Mouse (Mus musculus) kidney, adult 11 months (tissue): ENCODE data around the gene Uox.

ENCODE experiments used
- DNase-seq: peaks from one replicate; pipeline ENCODE4 v3.0.0; 2022

The Uox gene

GRCm38 (mm10) chr3:146628227-146628982 is 58.2 kb downstream of the Uox start:
- no peak for DNase-seq

GRCm38 (mm10) chr3:146632506-146632905 is 62.3 kb downstream of the Uox start:
- no peak for DNase-seq

DNA sequence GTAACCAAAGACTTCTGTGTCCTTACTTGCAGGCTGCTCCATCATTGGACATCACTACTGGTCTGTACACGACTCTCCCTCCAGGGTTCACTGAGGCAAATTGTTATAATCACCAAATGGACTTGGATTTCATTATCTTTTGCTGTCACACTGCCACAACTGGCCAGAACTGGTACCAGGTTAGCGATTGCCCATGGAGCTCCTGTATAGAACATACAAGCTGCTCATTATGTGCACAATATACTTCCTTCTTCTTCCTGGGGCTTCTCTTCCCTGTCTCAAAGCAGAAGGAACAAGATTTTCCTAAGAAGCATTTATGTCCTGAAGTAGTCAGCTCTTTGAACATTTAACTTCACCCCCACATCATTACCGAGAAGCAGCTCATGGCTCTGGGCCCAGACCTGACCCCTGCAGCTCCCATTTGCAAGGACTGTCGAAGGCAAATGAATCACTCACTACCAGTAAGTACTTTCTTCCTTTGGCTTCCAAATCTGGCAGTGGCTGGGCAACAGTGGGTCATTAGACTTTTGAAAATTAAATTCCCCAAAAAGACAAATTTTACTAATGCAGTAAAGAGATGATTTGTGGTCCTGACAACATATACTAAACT is 71.7 kb downstream of the Uox start:
- no peak for DNase-seq

- no peak for DNase-seq
Observed at GRCm38 (mm10) chr3:146649311-146649894, 79.2 kb downstream of the Uox start.

DNA sequence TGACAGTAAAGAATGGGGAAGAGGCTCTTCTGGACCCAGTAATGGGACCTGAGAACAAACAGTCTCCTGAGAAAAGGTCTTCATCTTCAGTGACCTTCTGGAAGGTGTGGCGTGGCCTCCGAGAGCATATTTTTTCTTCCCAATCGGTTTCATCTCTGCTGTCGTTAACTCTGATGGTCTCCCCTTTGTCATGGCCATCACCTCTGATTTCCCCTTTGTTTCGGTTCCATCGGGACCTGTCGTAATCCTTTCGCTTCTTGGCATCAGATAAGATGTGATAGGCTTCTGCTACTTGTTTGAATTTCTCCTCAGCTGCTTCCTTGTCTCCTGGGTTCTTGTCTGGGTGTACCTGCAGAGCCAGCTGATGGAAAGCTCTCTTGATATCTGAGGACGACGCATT is 80.5 kb downstream of the Uox start:
- no peak for DNase-seq

- no peak for DNase-seq
Observed at GRCm38 (mm10) chr3:146651217-146651616, 81.0 kb downstream of the Uox start, which contains the start of gene 4930503B20Rik. 4930503B20Rik (minus strand) TSS chr3:146651317.

DNA sequence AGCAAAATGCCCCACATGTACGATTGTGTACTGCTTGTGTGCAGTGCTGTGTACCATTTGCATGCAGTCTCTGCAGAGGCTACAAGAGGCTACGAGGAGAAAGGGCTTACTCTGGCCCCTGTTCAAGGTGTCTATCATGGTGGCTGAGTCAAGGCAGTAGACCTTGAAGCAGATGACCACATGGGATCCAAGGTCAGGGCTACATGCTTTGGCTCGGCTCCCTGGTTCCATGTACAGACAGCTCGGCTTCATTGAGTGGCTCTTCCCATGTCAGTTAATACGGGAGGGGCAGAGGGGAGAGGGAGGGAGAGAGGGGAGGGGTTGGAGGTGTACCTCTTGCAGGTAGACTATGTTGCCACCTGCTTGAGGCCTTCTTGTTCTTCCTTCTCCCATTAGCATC is 82.2 kb downstream of the Uox start:
- DNase-seq, result no peak

GRCm38 (mm10) chr3:146653692-146654091 is 83.5 kb downstream of the Uox start:
- no peak for DNase-seq

DNA sequence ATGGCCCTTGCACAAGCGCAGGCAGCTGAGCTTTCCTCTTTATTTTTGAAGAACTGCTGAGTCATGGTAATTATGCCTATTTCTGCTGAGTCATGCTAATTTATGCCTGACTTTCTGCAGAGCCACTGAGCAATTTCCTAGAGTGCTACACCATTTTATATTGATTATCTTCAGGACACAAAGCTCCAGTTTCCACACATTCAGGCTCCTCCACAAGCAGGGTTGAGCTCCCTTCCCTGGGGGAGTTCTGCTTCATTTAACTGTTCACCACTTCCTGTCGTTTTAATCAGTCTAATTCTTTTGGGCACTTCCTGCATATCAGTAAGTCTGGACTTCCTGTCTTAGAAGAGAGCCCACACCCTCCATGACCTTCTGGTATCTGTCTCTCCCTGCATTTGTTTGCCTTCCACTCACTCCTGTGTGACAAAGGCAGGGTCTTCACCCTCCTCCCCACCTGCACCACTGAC is 84.9 kb downstream of the Uox start:
- DNase-seq, result no peak

DNA sequence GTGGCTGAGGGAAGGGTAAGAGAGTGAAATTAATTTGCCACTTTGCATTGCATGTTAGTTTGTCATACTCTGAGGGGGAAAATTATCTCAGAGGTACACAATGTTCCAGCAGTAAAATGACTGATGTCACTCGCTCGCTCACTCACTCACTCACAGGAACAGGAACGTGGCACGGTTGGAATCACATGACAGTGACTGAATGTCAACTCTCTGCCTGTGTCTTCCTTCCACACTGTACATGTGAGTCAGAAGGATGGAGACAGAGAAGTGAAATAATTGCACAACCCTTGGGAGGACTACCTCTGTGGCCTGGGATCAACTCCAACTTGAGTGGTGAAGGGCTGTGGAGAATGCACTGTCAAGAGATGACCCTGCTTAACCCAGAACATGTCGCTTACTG is 87.2 kb downstream of the Uox start:
- no peak for DNase-seq

- no peak for DNase-seq
Observed at GRCm38 (mm10) chr3:146658061-146658639, 87.9 kb downstream of the Uox start.

DNA sequence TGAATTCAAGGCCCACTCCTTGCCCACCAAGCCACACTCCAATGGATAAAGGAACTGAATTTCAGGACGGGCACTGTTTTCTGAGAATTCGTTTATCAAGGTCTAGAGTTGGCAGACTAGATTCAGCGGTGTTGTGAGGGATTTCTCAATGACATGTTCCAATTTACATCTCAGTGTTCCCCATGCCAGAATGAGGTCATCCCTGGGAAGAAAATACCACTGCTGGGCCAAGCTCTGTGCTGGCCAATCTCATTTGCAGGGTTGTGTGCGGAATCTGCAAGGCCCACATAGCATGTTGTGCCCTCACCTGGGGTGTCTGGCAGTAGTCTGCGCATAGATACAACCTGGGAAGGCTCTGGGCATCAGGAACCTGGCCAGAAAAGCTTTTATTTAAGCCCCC is 89.1 kb downstream of the Uox start:
- DNase-seq, result no peak

DNA sequence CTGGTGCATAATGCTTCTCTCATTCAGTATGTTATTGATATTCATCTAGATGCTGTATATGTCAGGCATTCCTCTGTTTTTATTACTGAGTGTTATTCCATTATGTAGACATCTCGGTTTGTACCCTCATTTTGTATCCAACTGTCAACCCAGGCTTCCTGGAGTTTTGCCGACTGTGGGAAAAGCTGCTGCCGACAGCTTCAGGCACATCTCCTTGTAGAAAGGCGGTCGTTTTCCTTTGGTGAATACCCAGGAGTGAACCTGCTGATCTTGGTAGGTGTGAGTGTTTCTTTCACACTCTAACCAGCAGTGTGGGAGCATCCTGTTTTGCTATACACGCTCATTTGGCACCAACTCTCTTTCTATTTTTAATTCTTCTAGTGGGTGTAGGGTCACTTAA is 90.8 kb downstream of the Uox start:
- DNase-seq, result no peak

- DNase-seq, result no peak
Observed at GRCm38 (mm10) chr3:146661907-146662306, 91.7 kb downstream of the Uox start.

- DNase-seq, result no peak
Observed at GRCm38 (mm10) chr3:146671121-146671520, 100.9 kb downstream of the Uox start.

DNA sequence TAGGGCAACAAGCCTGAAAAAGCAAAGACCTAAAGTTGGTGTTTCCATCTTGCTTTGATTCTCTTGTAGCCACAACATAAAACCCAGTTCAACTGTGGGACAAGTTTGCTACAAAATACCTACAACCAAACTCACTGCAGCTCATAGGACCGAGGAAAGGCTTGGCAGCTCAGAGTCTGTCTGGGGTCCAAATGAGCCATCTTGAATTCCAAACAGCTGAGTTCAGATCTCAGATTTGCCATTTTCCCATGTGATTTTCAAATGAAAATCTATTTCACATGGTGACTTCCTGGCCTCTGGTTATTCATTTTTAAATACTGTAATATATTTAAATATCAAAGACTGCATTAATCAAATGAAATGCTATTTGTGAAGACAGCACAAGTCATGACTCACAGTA is 104.9 kb downstream of the Uox start:
- no peak for DNase-seq

DNA sequence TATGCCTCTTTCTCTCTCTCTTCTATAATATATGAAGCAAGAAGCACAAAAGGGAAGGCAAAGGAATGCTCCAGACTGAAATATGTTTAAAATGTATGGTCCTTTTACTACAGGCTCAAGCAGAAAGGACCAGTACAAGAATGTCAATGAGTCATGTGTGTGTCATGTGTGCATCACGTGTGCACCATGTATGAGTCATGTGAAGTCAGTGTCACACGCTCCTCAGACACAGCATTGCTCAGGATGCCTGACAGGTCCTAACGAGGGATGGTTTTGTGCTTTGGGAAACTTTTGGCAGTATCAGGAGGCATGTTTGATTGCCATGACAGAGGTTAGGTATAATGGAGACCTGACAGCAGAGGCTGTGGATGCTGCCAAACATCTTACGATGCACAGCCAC is 106.0 kb downstream of the Uox start:
- DNase-seq, result no peak

GRCm38 (mm10) chr3:146679646-146680045 is 109.4 kb downstream of the Uox start:
- no peak for DNase-seq

- DNase-seq, result no peak
Observed at GRCm38 (mm10) chr3:146680625-146681024, 110.4 kb downstream of the Uox start.

GRCm38 (mm10) chr3:146681696-146682095 is 111.5 kb downstream of the Uox start:
- no peak for DNase-seq
